Mouse (Mus musculus): ENCODE results near the gene Capns1. TPM values are rescaled to one million over a fixed set of nuclear protein-coding genes. Genes with fewer than 3 reads are reported as not detected.

Capns1 gene
- polyA plus RNA-seq, 1 experiment from 2014 or later, result 120 TPM

- Histone ChIP-seq H3K27ac (ENCODE audit: low read length) (peak overlapping the region; percentile 70), H3K36me3 (ENCODE audit: insufficient read depth, low read length) (peaks cover 9% of the 10 kb centered on the region; the same call in 1 of the 2 replicates), H3K4me1 (ENCODE audit: insufficient read depth, low read depth, low read length) (peaks cover 3% of the 10 kb centered on the region; the same call in 1 of the 2 replicates), H3K9me3 (ENCODE audit: low read length) (no peaks in the 10 kb centered on the region), H3K9ac (replicated peaks; ENCODE audit: low read depth) (peak overlapping the region; percentile 47; the same call in 1 of the 2 replicates), H3K27me3 (replicated peaks; ENCODE audit: insufficient read depth, low read length) (no peaks in the 10 kb centered on the region), H3K4me3 (ENCODE audit: low read depth, low read length) (peak overlapping the region; percentile 41), H3K4me2 (replicated peaks; ENCODE audit: low read depth, low read length) (peak overlapping the region; percentile 77)
- peak; percentile 81 for ATAC-seq
- DNase-seq (ENCODE audit: low spot score), result peak; percentile 81
- WGBS, result 20% methylated on average over 11 of the region's 11 CpGs
- TF ChIP-seq EP300 (IDR thresholded peaks at IDR 0.05) (peak; percentile 96), CTCF (IDR thresholded peaks at IDR 0.05) (no peak)
These were observed 21.4 kb upstream of the Capns1 start for GRCm38 (mm10) chr7:30220008-30220356.

GRCm38 (mm10) chr7:30219293-30220007, 20.8 kb upstream of the Capns1 start:
- Histone ChIP-seq H3K36me3 (ENCODE audit: insufficient read depth, low read length) (peaks cover 8% of the 10 kb centered on the region; the same call in 1 of the 2 replicates), H3K4me3 (ENCODE audit: low read depth, low read length) (peak overlapping the region; percentile 41), H3K27me3 (replicated peaks; ENCODE audit: insufficient read depth, low read length) (no peaks in the 10 kb centered on the region), H3K4me2 (replicated peaks; ENCODE audit: low read depth, low read length) (peak overlapping the region; percentile 77), H3K27ac (ENCODE audit: low read length) (peak overlapping the region; percentile 70), H3K9ac (replicated peaks; ENCODE audit: low read depth) (peak overlapping the region; percentile 47), H3K9me3 (ENCODE audit: low read length) (no peaks in the 10 kb centered on the region), H3K4me1 (ENCODE audit: insufficient read depth, low read depth, low read length) (peaks cover 3% of the 10 kb centered on the region; the same call in 1 of the 2 replicates)
- peak; percentile 80 for DNase-seq (ENCODE audit: low spot score)
- ATAC-seq, result peak; percentile 78
- no peak for TF ChIP-seq EP300 (IDR thresholded peaks at IDR 0.05)
- no peak for TF ChIP-seq CTCF (IDR thresholded peaks at IDR 0.05)
- 3% methylated on average over 16 of the region's 16 CpGs for WGBS

GRCm38 (mm10) chr7:30217277-30217676, 18.7 kb upstream of the Capns1 start:
- H3K27me3 ChIP-seq (replicated peaks; ENCODE audit: insufficient read depth, low read length), result no peaks in the 10 kb centered on the region
- H3K36me3 ChIP-seq (ENCODE audit: insufficient read depth, low read length), result no peaks in the 10 kb centered on the region
- DNase-seq (ENCODE audit: low spot score) (no peak), ATAC-seq (no peak)
- no peak overlapping the region for H3K4me2 ChIP-seq (replicated peaks; ENCODE audit: low read depth, low read length)
- H3K4me1 ChIP-seq (ENCODE audit: insufficient read depth, low read depth, low read length), result peaks cover 3% of the 10 kb centered on the region; the same call in 1 of the 2 replicates
- no peak overlapping the region for H3K27ac ChIP-seq (ENCODE audit: low read length)
- 63% methylated on average over 2 of the region's 2 CpGs for WGBS
- H3K9ac ChIP-seq (replicated peaks; ENCODE audit: low read depth), result no peak overlapping the region
- no peak overlapping the region for H3K4me3 ChIP-seq (ENCODE audit: low read depth, low read length)
- TF ChIP-seq CTCF (IDR thresholded peaks at IDR 0.05), result no peak
- no peak for TF ChIP-seq EP300 (IDR thresholded peaks at IDR 0.05)
- no peaks in the 10 kb centered on the region for H3K9me3 ChIP-seq (ENCODE audit: low read length)

GRCm38 (mm10) chr7:30216723-30217151, 18.1 kb upstream of the Capns1 start:
- TF ChIP-seq EP300 (IDR thresholded peaks at IDR 0.05) (0 out of 2 replicates have a peak, but pooled peaks have one; percentile 9), CTCF (IDR thresholded peaks at IDR 0.05) (peak; percentile 98)
- Histone ChIP-seq H3K4me3 (ENCODE audit: low read depth, low read length) (no peak overlapping the region), H3K9ac (replicated peaks; ENCODE audit: low read depth) (no peak overlapping the region), H3K4me1 (ENCODE audit: insufficient read depth, low read depth, low read length) (peaks cover 3% of the 10 kb centered on the region; the same call in 1 of the 2 replicates), H3K36me3 (ENCODE audit: insufficient read depth, low read length) (no peaks in the 10 kb centered on the region), H3K27me3 (replicated peaks; ENCODE audit: insufficient read depth, low read length) (no peaks in the 10 kb centered on the region), H3K4me2 (replicated peaks; ENCODE audit: low read depth, low read length) (no peak overlapping the region), H3K27ac (ENCODE audit: low read length) (no peak overlapping the region), H3K9me3 (ENCODE audit: low read length) (no peaks in the 10 kb centered on the region)
- under 1% methylated on average over 15 of the region's 16 CpGs for WGBS
- ATAC-seq, result peak; percentile 70
- DNase-seq (ENCODE audit: low spot score), result peak; percentile 93

- no peak overlapping the region for H3K4me2 ChIP-seq (replicated peaks; ENCODE audit: low read depth, low read length)
- TF ChIP-seq CTCF (IDR thresholded peaks at IDR 0.05) (no peak), EP300 (IDR thresholded peaks at IDR 0.05) (no peak)
- H3K4me3 ChIP-seq (ENCODE audit: low read depth, low read length), result no peak overlapping the region
- H3K9me3 ChIP-seq (ENCODE audit: low read length), result no peaks in the 10 kb centered on the region
- no peak overlapping the region for H3K27ac ChIP-seq (ENCODE audit: low read length)
- no peak for DNase-seq (ENCODE audit: low spot score)
- no peak overlapping the region for H3K9ac ChIP-seq (replicated peaks; ENCODE audit: low read depth)
- peaks cover 3% of the 10 kb centered on the region; the same call in 1 of the 2 replicates for H3K4me1 ChIP-seq (ENCODE audit: insufficient read depth, low read depth, low read length)
- no peaks in the 10 kb centered on the region for H3K36me3 ChIP-seq (ENCODE audit: insufficient read depth, low read length)
- ATAC-seq, result no peak
- WGBS, result 90% methylated on average over 3 of the region's 3 CpGs
- H3K27me3 ChIP-seq (replicated peaks; ENCODE audit: insufficient read depth, low read length), result no peaks in the 10 kb centered on the region
These were observed 17.3 kb upstream of the Capns1 start for GRCm38 (mm10) chr7:30215875-30216274.

GRCm38 (mm10) chr7:30213881-30214280, 15.3 kb upstream of the Capns1 start:
- ATAC-seq (no peak), DNase-seq (ENCODE audit: low spot score) (no peak)
- H3K27ac ChIP-seq (ENCODE audit: low read length), result no peak overlapping the region
- H3K4me1 ChIP-seq (ENCODE audit: insufficient read depth, low read depth, low read length), result no peaks in the 10 kb centered on the region
- H3K27me3 ChIP-seq (replicated peaks; ENCODE audit: insufficient read depth, low read length), result no peaks in the 10 kb centered on the region
- no peaks in the 10 kb centered on the region for H3K9me3 ChIP-seq (ENCODE audit: low read length)
- H3K9ac ChIP-seq (replicated peaks; ENCODE audit: low read depth), result no peak overlapping the region
- no peak overlapping the region for H3K4me2 ChIP-seq (replicated peaks; ENCODE audit: low read depth, low read length)
- no peak for TF ChIP-seq CTCF (IDR thresholded peaks at IDR 0.05)
- no peaks in the 10 kb centered on the region for H3K36me3 ChIP-seq (ENCODE audit: insufficient read depth, low read length)
- no peak overlapping the region for H3K4me3 ChIP-seq (ENCODE audit: low read depth, low read length)
- 71% methylated on average over 3 of the region's 3 CpGs for WGBS
